Mouse (Mus musculus) kidney, postnatal 14 days (tissue): ENCODE data around the gene 9130409I23Rik.

Experiments
- DNase-seq: peaks from one replicate; pipeline ENCODE4 v3.0.0; 2022; ENCODE audit warnings: mixed read lengths

The 9130409I23Rik gene

GRCm38 (mm10) chr1:181050937-181051336 is at the start of gene 9130409I23Rik:
Gene 9130409I23Rik (plus strand): TSS chr1:181051237.
- no peak for DNase-seq

GRCm38 (mm10) chr1:181001621-181002020 is 49.4 kb upstream of the 9130409I23Rik start:
- DNase-seq, result no peak

GRCm38 (mm10) chr1:181003790-181004189 is 47.2 kb upstream of the 9130409I23Rik start:
- no peak for DNase-seq

- DNase-seq, result no peak
These were observed 45.7 kb upstream of the 9130409I23Rik start for GRCm38 (mm10) chr1:181005331-181005730.

- no peak for DNase-seq
These were observed 43.2 kb upstream of the 9130409I23Rik start for GRCm38 (mm10) chr1:181007831-181008230.

- DNase-seq, result peak; percentile 59
These were observed 42.8 kb upstream of the 9130409I23Rik start for GRCm38 (mm10) chr1:181008266-181008665.

- DNase-seq, result no peak
These were observed 41.9 kb upstream of the 9130409I23Rik start for GRCm38 (mm10) chr1:181009011-181009590.

- peak; percentile 84 for DNase-seq
These were observed 41.3 kb upstream of the 9130409I23Rik start for GRCm38 (mm10) chr1:181009754-181010153.

- DNase-seq, result peak; percentile 36
These were observed 40.7 kb upstream of the 9130409I23Rik start for GRCm38 (mm10) chr1:181010171-181010932.

GRCm38 (mm10) chr1:181011601-181012000 is 39.4 kb upstream of the 9130409I23Rik start:
- DNase-seq, result no peak

GRCm38 (mm10) chr1:181012416-181012815 is 38.6 kb upstream of the 9130409I23Rik start:
- DNase-seq, result no peak

- DNase-seq, result no peak
These were observed 37.6 kb upstream of the 9130409I23Rik start for GRCm38 (mm10) chr1:181013446-181013845.

- peak; percentile 82 for DNase-seq
These were observed 36.1 kb upstream of the 9130409I23Rik start for GRCm38 (mm10) chr1:181014731-181015500.

GRCm38 (mm10) chr1:181015558-181015957 is 35.5 kb upstream of the 9130409I23Rik start:
- DNase-seq, result peak; percentile 87

GRCm38 (mm10) chr1:181016045-181016444 is 35.0 kb upstream of the 9130409I23Rik start:
- peak; percentile 50 for DNase-seq

- peak; percentile 90 for DNase-seq
These were observed 34.4 kb upstream of the 9130409I23Rik start for GRCm38 (mm10) chr1:181016532-181017131.

- DNase-seq, result peak; percentile 92
These were observed 33.8 kb upstream of the 9130409I23Rik start for GRCm38 (mm10) chr1:181017212-181017711.

- no peak for DNase-seq
These were observed 33.1 kb upstream of the 9130409I23Rik start for GRCm38 (mm10) chr1:181017890-181018420.

- no peak for DNase-seq
These were observed 30.1 kb upstream of the 9130409I23Rik start, which contains the start of gene Ephx1 for GRCm38 (mm10) chr1:181020756-181021487. Gene Ephx1 (minus strand): TSS chr1:181020904.

- no peak for DNase-seq
These were observed 29.6 kb upstream of the 9130409I23Rik start for GRCm38 (mm10) chr1:181021488-181021865.

- peak; percentile 86 for DNase-seq
These were observed 28.8 kb upstream of the 9130409I23Rik start for GRCm38 (mm10) chr1:181022265-181022664.
